Mouse (Mus musculus) heart, adult 2 months (tissue): ENCODE data around the gene Osbpl2.

Experiments
- CTCF ChIP-seq: fragments of 200-600 bp; IDR thresholded peaks from 2 replicates; pipeline ENCODE4 v1.8.1; 2022; ENCODE audit warnings: antibody characterized with exemption, mild to moderate bottlenecking, moderate library complexity
- POLR2A ChIP-seq: fragments of 200-500 bp; IDR thresholded peaks from 2 replicates; pipeline ENCODE4 v1.6.1; 2011; ENCODE audit warnings: mild to moderate bottlenecking, low read depth, low read length, control low read depth; ENCODE audit not compliant: insufficient read depth

DNA sequence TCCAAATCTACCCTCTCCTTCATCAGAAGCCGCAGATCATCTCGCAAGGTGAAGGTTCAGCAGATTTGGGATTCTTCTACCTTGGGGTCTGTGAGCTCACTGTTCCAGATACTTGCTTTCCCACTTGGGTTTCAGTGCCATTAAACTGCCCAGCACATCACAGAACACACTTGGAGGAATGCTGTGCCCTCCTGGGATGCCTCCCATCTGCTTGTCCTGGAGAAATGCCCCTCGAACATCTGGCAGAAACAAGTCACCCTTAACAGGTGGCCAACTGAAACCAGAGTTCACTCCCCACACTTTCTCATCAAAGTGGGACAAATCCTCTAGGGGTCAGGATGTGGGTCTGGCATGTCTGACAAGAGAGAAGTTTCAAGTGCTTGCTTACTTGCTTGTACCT, 39.5 kb downstream of the Osbpl2 start:
- TF ChIP-seq POLR2A = no peak
- TF ChIP-seq CTCF = no peak
